In genomic region chr4:63170061-63170460, GRCm38 (mm10) we compare ENCODE assay signal across 27 mouse cellular contexts. TPM values are rescaled to one million over a fixed set of nuclear protein-coding genes. Genes with fewer than 3 reads are reported as not detected.
DNase-seq lines count a peak whose midpoint lies in the region; ATAC-seq and TF ChIP-seq lines count a peak whose summit lies in the region.
"Had no signal": no experiment of that assay in that cellular context is flagged by ENCODE, and none has a peak within 500 bp of the region (broad histone marks: within the 10 kb centered on the region; RNA-seq: fewer than 3 reads in every experiment).

No protein-coding gene starts in this region.

- TF ChIP-seq EP300 in stomach, postnatal 0 days (optimal IDR thresholded peaks at IDR 0.05), result no peak

- no peaks in the 10 kb centered on the region for H3K27me3 ChIP-seq in stomach, embryonic 14.5 days (ENCODE audit: control insufficient read depth, insufficient read depth, low read length)
- H3K27me3 ChIP-seq in stomach, postnatal 0 days (ENCODE audit: control insufficient read depth, insufficient read depth, low read length), result no peaks in the 10 kb centered on the region
- H3K27me3 ChIP-seq in hindbrain, embryonic 16.5 days (replicated peaks; ENCODE audit: control insufficient read depth, insufficient read depth, low read length), result peaks cover 2% of the 10 kb centered on the region; the same call in 1 of the 2 replicates
- peaks cover 29% of the 10 kb centered on the region for H3K27me3 ChIP-seq in forebrain, embryonic 10.5 days (ENCODE audit: poor library complexity, severe bottlenecking)
- H3K27me3 ChIP-seq: liver, embryonic 15.5 days had no signal

- H3K4me2 ChIP-seq in stomach, embryonic 14.5 days (replicated peaks; ENCODE audit: low read depth, low read length), result peak overlapping the region; percentile 39; the same call in 1 of the 2 replicates
- H3K4me2 ChIP-seq in stomach, postnatal 0 days (replicated peaks; ENCODE audit: low read depth), result no peak overlapping the region
- H3K4me2 ChIP-seq in hindbrain, embryonic 16.5 days (ENCODE audit: low read length), result no peak overlapping the region
- H3K4me2 ChIP-seq: forebrain, embryonic 12.5 days; heart, embryonic 12.5 days; liver, embryonic 15.5 days; midbrain, embryonic 11.5 days had no signal

- no peak overlapping the region for H3K9ac ChIP-seq in stomach, embryonic 14.5 days (replicated peaks; ENCODE audit: low read depth, low read length)
- H3K9ac ChIP-seq in stomach, postnatal 0 days (ENCODE audit: low read length), result no peak overlapping the region
- no peak overlapping the region for H3K9ac ChIP-seq in hindbrain, embryonic 16.5 days (ENCODE audit: low read depth, low read length)
- H3K9ac ChIP-seq: forebrain, embryonic 12.5 days; heart, embryonic 12.5 days; liver, embryonic 15.5 days had no signal

- TF ChIP-seq CTCF in stomach, postnatal 0 days (IDR thresholded peaks at IDR 0.05; ENCODE audit: low read depth), result no peak

- no peak for ATAC-seq in stomach, embryonic 14.5 days (ENCODE audit: insufficient number of reproducible peaks, insufficient read depth, low FRiP score, low read depth)
- no peak for ATAC-seq in stomach, postnatal 0 days (ENCODE audit: low FRiP score, low TSS enrichment)
- no peak for ATAC-seq in hindbrain, embryonic 16.5 days
- ATAC-seq: CD4-positive, CD25-positive, alpha-beta regulatory T cell, adult 4 months had no signal

- 83% methylated on average over 4 of the region's 4 CpGs for WGBS in stomach, embryonic 14.5 days
- WGBS in stomach, postnatal 0 days, result 77% methylated on average over 4 of the region's 4 CpGs
- WGBS in hindbrain, embryonic 16.5 days, result 90% methylated on average over 4 of the region's 4 CpGs
- whole genome bisulfite sequencing in forebrain, embryonic 10.5 days, result 86% methylated on average over 4 of the region's 4 CpGs

- H3K4me1 ChIP-seq in stomach, embryonic 14.5 days (ENCODE audit: control insufficient read depth, insufficient read depth, low read length), result no peaks in the 10 kb centered on the region
- H3K4me1 ChIP-seq in stomach, postnatal 0 days (replicated peaks; ENCODE audit: control insufficient read depth, insufficient read depth), result no peaks in the 10 kb centered on the region; the same call in 1 of the 2 replicates
- no peaks in the 10 kb centered on the region for H3K4me1 ChIP-seq in hindbrain, embryonic 16.5 days (ENCODE audit: control insufficient read depth, insufficient read depth, low read depth, low read length)
- H3K4me1 ChIP-seq in forebrain, embryonic 10.5 days, result no peaks in the 10 kb centered on the region
- H3K4me1 ChIP-seq: forebrain, embryonic 12.5 days; heart, embryonic 12.5 days; hindbrain, embryonic 10.5 days; limb, embryonic 10.5 days; liver, embryonic 15.5 days had no signal

- H3K4me3 ChIP-seq in stomach, embryonic 14.5 days (ENCODE audit: low read depth, low read length), result 0 out of 2 replicates have a peak overlapping the region, but pooled peaks have one; percentile 34
- no peak overlapping the region for H3K4me3 ChIP-seq in stomach, postnatal 0 days (ENCODE audit: low read depth, low read length)
- no peak overlapping the region for H3K4me3 ChIP-seq in hindbrain, embryonic 16.5 days (ENCODE audit: low read length)
- no peak overlapping the region for H3K4me3 ChIP-seq in forebrain, embryonic 10.5 days
- H3K4me3 ChIP-seq: forebrain, embryonic 12.5 days; heart, embryonic 12.5 days; hindbrain, embryonic 10.5 days; limb, embryonic 10.5 days; liver, embryonic 15.5 days had no signal

- DNase-seq in stomach, postnatal 0 days (ENCODE audit: low spot score), result no peak
- peak; percentile 62 to 64 for DNase-seq in kidney, adult 8-10 months
- DNase-seq in kidney, postnatal 14 days, result peak; percentile 26
- no peak for DNase-seq in urinary bladder, postnatal 36 days (ENCODE audit: low spot score in 2 of 2)
- no peak for DNase-seq in forebrain, embryonic 10.5 days (ENCODE audit: extremely low spot score, low spot score)
- DNase-seq: adrenal gland, postnatal 36 days; cerebellum, adult 11-12 months; cerebellum, postnatal 10 days; gastrocnemius, postnatal 10 days; heart, adult 11 months; heart, postnatal 10 days; liver; right cerebral cortex, postnatal 4 days had no signal

- H3K27ac ChIP-seq in stomach, embryonic 14.5 days (ENCODE audit: low read length), result no peak overlapping the region
- no peak overlapping the region for H3K27ac ChIP-seq in stomach, postnatal 0 days (replicated peaks)
- H3K27ac ChIP-seq in hindbrain, embryonic 16.5 days (ENCODE audit: low read depth, low read length), result no peak overlapping the region
- no peak overlapping the region for H3K27ac ChIP-seq in forebrain, embryonic 10.5 days
- H3K27ac ChIP-seq: forebrain, embryonic 12.5 days; hindbrain, embryonic 10.5 days; limb, embryonic 10.5 days; liver, embryonic 15.5 days; macrophage had no signal

- H3K36me3 ChIP-seq in stomach, embryonic 14.5 days (ENCODE audit: control insufficient read depth, insufficient read depth, low read length), result no peaks in the 10 kb centered on the region; the same call in 1 of the 2 replicates
- H3K36me3 ChIP-seq in stomach, postnatal 0 days (ENCODE audit: control insufficient read depth, insufficient read depth, low read length), result no peaks in the 10 kb centered on the region
- no peaks in the 10 kb centered on the region for H3K36me3 ChIP-seq in hindbrain, embryonic 16.5 days (ENCODE audit: control insufficient read depth, insufficient read depth, low read length)
- no peaks in the 10 kb centered on the region for H3K36me3 ChIP-seq in forebrain, embryonic 10.5 days (replicated peaks)
- H3K36me3 ChIP-seq: forebrain, embryonic 12.5 days; heart, embryonic 12.5 days; hindbrain, embryonic 10.5 days; limb, embryonic 10.5 days; liver, embryonic 15.5 days had no signal

- H3K9me3 ChIP-seq in stomach, embryonic 14.5 days (ENCODE audit: control insufficient read depth, low read depth, low read length), result no peaks in the 10 kb centered on the region
- H3K9me3 ChIP-seq in stomach, postnatal 0 days (ENCODE audit: control insufficient read depth, low read length), result no peaks in the 10 kb centered on the region
- H3K9me3 ChIP-seq in hindbrain, embryonic 16.5 days (ENCODE audit: control insufficient read depth, low read length), result 0 out of 2 replicates have a peak, but pooled peaks cover 2% of the 10 kb centered on the region
- no peaks in the 10 kb centered on the region for H3K9me3 ChIP-seq in forebrain, embryonic 10.5 days
- H3K9me3 ChIP-seq: forebrain, embryonic 12.5 days; hindbrain, embryonic 10.5 days; limb, embryonic 10.5 days; liver, embryonic 15.5 days had no signal

RNA-seq across cellular contexts. Expression of gene Kif12, which starts 1.9 kb away (rescaled TPM):
- polyA plus RNA-seq in stomach, embryonic 14.5 days (2014; fragmentation: Nextera tagmentation; extraction: Ambion mirVana), result 19.8 and 22.8 TPM in 2 replicates
- polyA plus RNA-seq in stomach, postnatal 0 days (2015; fragmentation: Nextera tagmentation; extraction: Ambion mirVana), result 4.0 and 4.7 TPM in 2 replicates
- not detected in 2 replicates for polyA plus RNA-seq in hindbrain, embryonic 16.5 days (2015; fragmentation: Nextera tagmentation; extraction: Ambion mirVana)
- not detected in 2 replicates for polyA plus RNA-seq in forebrain, embryonic 10.5 days (2016; fragmentation: Nextera tagmentation; extraction: Ambion mirVana)
- polyA plus RNA-seq: CD4-positive, CD25-positive, alpha-beta regulatory T cell, adult 4 months; cortical plate, adult 2 months; embryonic facial prominence, embryonic 11.5 days; forebrain, embryonic 12.5 days; frontal cortex, adult 2 months; macrophage; midbrain, embryonic 11.5 days had no signal

RNA-seq across cellular contexts. Expression of gene Ambp, which starts 15.5 kb away (rescaled TPM):
- polyA plus RNA-seq in stomach, embryonic 14.5 days (2014; fragmentation: Nextera tagmentation; extraction: Ambion mirVana), result 33.0 and 54.6 TPM in 2 replicates
- 8.2 and 10.6 TPM in 2 replicates for polyA plus RNA-seq in stomach, postnatal 0 days (2015; fragmentation: Nextera tagmentation; extraction: Ambion mirVana)
- 0.29 TPM in 1 of 2 replicates, not detected in the other for polyA plus RNA-seq in hindbrain, embryonic 16.5 days (2015; fragmentation: Nextera tagmentation; extraction: Ambion mirVana)
- polyA plus RNA-seq in forebrain, embryonic 10.5 days (2016; fragmentation: Nextera tagmentation; extraction: Ambion mirVana), result not detected in 2 replicates
- polyA plus RNA-seq: CD4-positive, CD25-positive, alpha-beta regulatory T cell, adult 4 months; cortical plate, adult 2 months; forebrain, embryonic 12.5 days; hindbrain, embryonic 10.5 days; macrophage; midbrain, embryonic 11.5 days; midbrain, postnatal 0 days had no signal

RNA-seq across cellular contexts. Expression of gene Col27a1, which starts 43.7 kb away (rescaled TPM):
- polyA plus RNA-seq in stomach, embryonic 14.5 days (2014; fragmentation: Nextera tagmentation; extraction: Ambion mirVana), result 23.6 and 24.8 TPM in 2 replicates
- polyA plus RNA-seq in stomach, postnatal 0 days (2015; fragmentation: Nextera tagmentation; extraction: Ambion mirVana), result 5.3 and 6.2 TPM in 2 replicates
- polyA plus RNA-seq in hindbrain, embryonic 16.5 days (2015; fragmentation: Nextera tagmentation; extraction: Ambion mirVana), result 2.7 and 3.1 TPM in 2 replicates
- 2.8 and 3.1 TPM in 2 replicates for polyA plus RNA-seq in forebrain, embryonic 10.5 days (2016; fragmentation: Nextera tagmentation; extraction: Ambion mirVana)

Comparison
In these comparisons a context has a peak if more than half of its experiments do, and no peak if none do; other contexts are left out.
1. DNase-seq: peak in kidney, adult 8-10 months (2 of 2) and kidney, postnatal 14 days (single experiment); none in stomach, postnatal 0 days (single experiment), urinary bladder, postnatal 36 days (0 of 2) and forebrain, embryonic 10.5 days (single experiment).